Mouse (Mus musculus) layer of hippocampus, postnatal 10 days (tissue): ENCODE data around the gene Rpl36-ps4. TPM values are rescaled to one million over a fixed set of nuclear protein-coding genes. Genes with fewer than 3 reads are reported as not detected.
"Not testable (repeated sequence)": the region's sequence is repeated elsewhere in the genome, so short reads cannot be mapped to it uniquely, and the experiment has no call there.

Experiments
- DNase-seq, 2 experiments: peaks; one replicate each; pipeline ENCODE4 v3.0.0; 2021; ENCODE audit warnings: low spot score in 2 of 2
- total RNA-seq, 2 experiments: library from RNA; stranded (reverse); gene quantifications; 2 replicates each; pipeline ENCODE4 v1.2.3; 2021

Rpl36-ps4 gene
- total RNA-seq, 2 experiments from 2014 or later, result not detected

DNA sequence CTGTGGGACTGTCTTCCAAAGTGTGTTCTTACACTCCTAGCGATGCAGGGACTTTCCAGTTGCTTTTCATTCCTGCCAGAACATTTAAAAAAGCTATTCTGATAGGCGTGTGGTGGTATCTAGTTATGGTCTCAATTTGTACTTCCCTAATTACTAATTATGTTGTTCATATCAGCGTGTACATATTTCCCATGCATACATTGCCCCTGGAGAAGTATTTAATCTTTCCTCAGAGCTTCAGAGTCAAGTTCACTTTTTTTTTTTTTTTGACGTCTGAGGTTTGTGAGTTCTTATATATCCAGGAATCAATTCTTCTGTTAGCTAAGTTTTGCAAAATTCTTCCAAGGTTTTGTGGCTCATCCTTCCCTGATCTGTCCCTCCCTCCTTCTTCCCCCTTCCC is 15.4 kb downstream of the Rpl36-ps4 start:
- no peak for DNase-seq

DNA sequence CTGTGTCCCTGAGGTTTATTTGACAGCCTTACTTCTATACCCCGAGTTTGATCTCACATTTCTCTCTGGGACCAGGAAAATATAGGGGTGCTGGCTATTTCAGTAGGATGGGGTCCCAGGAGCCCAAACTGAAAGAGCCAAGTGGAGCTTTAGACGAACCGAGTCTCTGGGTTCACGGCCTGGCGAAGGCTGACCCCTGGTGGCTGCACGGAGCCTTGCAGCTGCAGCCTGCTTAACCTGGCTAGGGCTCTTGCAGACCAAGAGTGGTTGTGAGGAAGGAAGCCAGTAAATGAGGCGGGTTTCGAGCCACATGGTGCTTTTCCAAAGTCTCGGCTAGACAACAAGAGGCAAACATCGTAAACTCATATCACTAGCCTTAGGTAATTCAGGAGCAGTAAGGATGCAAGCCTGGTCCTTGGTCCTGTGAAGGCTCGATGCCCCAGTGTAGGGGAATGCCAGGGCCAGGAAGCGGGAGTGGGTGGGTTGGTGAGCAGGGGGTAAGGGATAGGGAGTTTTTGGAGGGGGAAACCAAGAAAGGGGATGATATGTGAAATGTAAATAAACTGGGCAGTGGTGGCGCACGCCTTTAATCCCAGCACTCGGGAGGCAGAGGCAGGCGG is 28.3 kb downstream of the Rpl36-ps4 start:
- DNase-seq, result peak; percentile 90 to 91

DNA sequence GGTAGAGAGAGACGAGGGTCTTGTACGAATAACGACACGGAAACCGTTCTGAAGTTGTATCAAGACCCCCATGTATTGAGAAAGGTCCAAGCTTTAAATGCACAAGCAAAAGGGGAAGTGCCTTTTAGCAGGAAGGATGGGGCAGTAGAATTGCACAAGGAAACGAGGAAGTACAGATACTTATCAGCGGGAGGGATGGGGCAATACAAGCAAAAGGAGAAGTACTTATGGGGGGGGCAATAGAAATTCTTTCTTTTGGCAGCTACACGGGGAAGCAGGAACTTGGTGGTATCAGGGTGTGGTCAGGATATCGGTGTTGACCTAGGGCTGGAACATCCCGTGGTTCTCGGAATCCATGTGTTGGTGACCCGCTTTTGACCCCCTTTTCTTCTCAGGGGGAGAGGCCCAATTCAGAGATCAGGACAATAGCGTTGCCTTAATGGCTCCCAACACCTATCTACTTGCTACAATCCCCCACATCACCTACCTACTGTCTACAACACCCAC is 33.9 kb downstream of the Rpl36-ps4 start:
- DNase-seq, result not testable (repeated sequence)

DNA sequence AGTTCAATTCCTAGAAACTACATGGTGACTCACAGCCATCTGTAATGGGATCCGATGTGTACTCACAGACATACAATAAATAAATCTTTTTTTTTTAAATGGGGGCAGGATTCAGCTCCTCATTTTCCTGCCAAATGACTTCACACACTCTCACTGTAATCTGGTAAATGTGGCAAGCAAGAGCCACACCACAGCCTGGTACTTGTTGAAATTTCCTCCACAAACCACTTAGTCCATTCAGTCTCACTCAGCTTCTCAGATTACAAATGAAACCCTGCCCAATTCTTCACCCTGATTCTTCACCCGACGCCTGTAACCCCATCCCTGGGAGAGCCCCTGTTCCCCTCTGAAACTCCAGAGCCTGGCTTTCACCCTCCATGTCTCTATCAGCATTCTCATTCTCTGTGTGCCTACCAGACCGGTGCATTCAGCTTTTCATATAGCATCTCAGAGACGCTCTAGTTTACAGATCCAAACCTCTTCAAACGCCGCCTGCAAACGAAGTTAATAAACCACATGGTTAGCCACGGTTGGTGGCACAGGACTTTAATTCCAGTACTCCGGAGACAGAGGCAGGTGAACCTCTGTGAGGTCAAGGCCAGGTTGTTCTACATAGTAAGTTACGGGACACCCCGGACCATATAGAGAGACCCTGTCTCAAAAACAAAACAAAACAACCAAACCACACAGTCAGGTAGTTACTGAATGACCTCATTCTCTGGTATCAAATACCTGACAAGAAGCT is 36.5 kb downstream of the Rpl36-ps4 start:
- no peak for DNase-seq

DNA sequence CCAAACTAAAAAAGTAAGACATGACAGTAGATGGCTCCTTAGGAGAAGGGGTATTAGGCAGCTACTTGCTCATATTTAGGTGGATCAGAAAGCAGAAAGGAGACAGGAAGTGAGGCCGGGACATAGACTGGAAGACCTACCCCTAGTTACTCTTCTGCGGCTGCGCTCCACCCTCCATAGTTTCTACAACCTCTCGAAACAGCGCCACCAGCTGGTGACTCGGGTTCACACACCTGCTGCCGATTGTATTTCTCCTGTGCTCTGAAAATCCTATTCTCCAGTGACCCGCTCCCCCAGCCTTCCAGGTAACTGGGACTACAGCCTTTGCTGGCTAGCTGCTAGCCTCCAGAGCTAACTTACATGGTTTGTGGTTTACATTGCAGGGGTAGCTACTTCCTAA is 37.5 kb downstream of the Rpl36-ps4 start:
- no peak for DNase-seq

DNA sequence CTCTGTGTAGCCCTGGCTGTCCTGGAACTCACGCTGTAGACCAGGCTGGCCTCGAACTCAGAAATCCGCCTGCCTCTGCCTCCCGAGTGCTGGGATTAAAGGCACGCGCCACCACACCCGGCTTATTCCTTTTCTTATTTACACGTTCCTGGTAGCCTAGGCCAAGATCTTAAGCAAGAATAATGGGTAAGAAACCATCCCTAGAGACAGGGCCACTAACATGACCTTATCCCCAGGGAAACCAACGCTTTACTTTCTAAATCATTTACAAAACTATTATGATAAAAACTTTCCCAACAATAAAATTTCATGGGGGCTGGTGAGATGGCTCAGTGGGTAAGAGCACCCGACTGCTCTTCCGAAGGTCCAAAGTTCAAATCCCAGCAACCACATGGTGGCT is 38.6 kb downstream of the Rpl36-ps4 start:
- not testable (repeated sequence) for DNase-seq

DNA sequence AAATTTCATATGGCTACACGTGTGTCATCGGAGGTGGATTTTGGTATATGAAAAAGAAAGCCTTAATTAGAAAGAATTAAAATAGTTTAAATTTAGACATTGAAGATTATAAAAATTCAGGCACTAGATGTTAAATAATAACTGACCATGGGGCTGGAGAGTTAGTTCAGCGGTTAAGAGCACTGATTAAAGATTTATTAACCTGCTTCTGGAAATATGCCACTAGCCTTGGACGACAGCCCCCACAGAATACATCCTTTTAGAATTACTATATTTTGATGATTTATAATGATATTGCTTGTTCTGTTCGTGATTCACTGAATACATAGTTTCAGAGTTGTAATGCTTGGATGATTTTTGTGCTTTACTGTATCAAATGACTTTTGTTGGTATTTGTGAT is 39.2 kb downstream of the Rpl36-ps4 start:
- DNase-seq, result not testable (repeated sequence)

DNA sequence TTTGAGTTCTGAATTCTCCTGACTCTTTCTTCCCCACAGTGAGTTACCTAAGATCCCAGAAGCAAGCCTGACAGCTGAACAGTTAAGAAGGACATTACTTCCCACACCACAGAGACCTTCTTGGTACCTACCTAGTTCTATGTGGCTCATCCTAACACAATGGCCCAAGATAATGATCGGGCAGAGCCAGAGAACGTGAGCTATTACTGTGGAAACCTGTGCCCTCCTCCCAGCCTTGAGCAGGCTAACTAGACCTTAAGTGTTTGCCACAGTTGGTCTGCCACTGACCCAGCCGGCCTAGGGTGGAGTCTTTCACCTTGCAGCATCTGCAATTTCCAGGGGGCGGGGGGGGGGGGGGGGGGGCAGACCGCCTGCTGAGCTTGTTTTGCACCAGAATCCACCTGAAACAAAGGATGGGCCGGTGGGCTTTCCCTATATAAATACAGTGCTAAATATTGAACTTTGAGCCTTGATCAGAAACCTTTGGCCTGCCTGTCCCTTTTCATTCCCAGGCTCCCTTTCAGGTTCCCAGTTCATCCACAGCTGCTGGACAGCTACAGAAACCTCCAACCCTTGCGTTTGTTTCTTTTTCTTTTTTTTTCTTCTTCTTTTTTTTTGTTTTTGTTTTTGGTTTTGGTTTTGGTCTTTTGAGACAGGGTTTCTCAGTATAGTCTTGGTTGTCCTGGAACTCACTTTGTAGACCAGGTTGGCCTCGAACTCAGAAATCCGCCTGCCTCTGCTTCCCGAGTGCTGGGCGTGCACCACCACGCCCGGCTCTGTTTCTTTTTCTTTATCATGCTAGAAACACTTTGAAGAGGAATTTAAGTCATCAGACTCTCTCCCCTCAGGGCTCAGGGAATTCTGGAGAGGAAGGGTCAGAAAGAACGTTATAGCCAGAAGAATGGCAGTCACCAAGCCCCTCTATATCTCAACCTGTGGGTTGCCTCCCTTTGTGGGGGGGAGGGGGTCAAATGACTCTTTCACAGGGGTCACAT is 42.6 kb downstream of the Rpl36-ps4 start:
- DNase-seq, result no peak

DNA sequence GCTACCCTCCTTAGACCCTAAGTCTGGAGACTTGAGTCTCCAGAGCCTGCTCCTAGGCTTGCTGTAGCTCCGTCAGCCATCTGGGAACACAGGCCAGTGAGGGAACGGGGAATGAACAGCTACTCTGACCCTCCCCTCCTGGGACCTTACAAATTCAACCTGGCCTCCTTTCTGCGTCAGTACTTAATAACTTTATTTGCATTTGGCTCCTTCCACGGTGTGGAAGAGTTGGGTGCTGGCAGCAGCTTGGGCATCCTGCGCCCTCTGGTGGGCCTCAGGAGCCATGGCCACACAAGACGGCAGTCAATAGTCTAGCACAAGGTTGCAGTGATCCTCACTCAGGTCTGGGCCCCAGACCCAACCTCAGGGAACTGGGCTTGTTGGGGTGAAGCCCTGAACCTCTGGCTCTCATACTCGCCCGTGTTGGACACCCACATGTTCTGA is 47.7 kb downstream of the Rpl36-ps4 start:
- not testable (repeated sequence) for DNase-seq

Other genes with a start within 250 kb of the Rpl36-ps4 start
- 10 to 100 TPM; 29.9 to 30.9 TPM for gene Msh2, start 248.6 kb upstream of the Rpl36-ps4 start, total RNA-seq
- 10 to 100 TPM; 21.0 to 23.1 TPM for gene Kcnk12, start 123.0 kb upstream of the Rpl36-ps4 start, total RNA-seq
- gene Msh6, start 54.1 kb downstream of the Rpl36-ps4 start, total RNA-seq, result 10 to 100 TPM; 16.0 to 16.4 TPM
- gene Fbxo11, start 144.3 kb downstream of the Rpl36-ps4 start, total RNA-seq, result 100 to 1,000 TPM; 119 to 121 TPM